Mouse (Mus musculus) cortical plate, adult 2 months (tissue): ENCODE data around the gene Bpgm. TPM values are rescaled to one million over a fixed set of nuclear protein-coding genes. Genes with fewer than 3 reads are reported as not detected.

Experiments
- H3K27ac ChIP-seq: fragments of 200-500 bp; 2 replicates; pipeline ENCODE4 v1.5.1; 2012; ENCODE audit warnings: low read length, control low read depth, inconsistent platforms; ENCODE audit not compliant: insufficient read depth
- H3K4me1 ChIP-seq: fragments of 200-500 bp; 2 replicates; pipeline ENCODE4 v1.6.1; 2011; ENCODE audit warnings: low read length; ENCODE audit not compliant: control insufficient read depth, insufficient read depth
- H3K4me3 ChIP-seq: fragments of 200-500 bp; 2 replicates; pipeline ENCODE4 v1.5.1; 2011; ENCODE audit warnings: mild to moderate bottlenecking, low read length, control low read depth; ENCODE audit not compliant: insufficient read depth
- CTCF ChIP-seq: fragments of 200-500 bp; IDR thresholded peaks from 2 replicates; pipeline ENCODE4 v1.5.1; 2011; ENCODE audit warnings: mild to moderate bottlenecking, control low read depth, low read length; ENCODE audit not compliant: insufficient read depth; ENCODE audit errors: extremely low read depth
- POLR2A ChIP-seq: fragments of 200-500 bp; IDR thresholded peaks from 2 replicates; pipeline ENCODE4 v1.6.1; 2011; ENCODE audit warnings: mild to moderate bottlenecking, low read length, control low read depth; ENCODE audit not compliant: insufficient read depth; ENCODE audit errors: extremely low read depth
- polyA plus RNA-seq: library from polyadenylated mRNA; depleted of rRNA; stranded (reverse); fragments of >200 nt; gene quantifications from 2 replicates; pipeline ENCODE4 v1.2.3, GENCODE M21; 2012; rRNA removed

Bpgm gene
- polyA plus RNA-seq, result 91.0 and 91.1 TPM in 2 replicates

DNA sequence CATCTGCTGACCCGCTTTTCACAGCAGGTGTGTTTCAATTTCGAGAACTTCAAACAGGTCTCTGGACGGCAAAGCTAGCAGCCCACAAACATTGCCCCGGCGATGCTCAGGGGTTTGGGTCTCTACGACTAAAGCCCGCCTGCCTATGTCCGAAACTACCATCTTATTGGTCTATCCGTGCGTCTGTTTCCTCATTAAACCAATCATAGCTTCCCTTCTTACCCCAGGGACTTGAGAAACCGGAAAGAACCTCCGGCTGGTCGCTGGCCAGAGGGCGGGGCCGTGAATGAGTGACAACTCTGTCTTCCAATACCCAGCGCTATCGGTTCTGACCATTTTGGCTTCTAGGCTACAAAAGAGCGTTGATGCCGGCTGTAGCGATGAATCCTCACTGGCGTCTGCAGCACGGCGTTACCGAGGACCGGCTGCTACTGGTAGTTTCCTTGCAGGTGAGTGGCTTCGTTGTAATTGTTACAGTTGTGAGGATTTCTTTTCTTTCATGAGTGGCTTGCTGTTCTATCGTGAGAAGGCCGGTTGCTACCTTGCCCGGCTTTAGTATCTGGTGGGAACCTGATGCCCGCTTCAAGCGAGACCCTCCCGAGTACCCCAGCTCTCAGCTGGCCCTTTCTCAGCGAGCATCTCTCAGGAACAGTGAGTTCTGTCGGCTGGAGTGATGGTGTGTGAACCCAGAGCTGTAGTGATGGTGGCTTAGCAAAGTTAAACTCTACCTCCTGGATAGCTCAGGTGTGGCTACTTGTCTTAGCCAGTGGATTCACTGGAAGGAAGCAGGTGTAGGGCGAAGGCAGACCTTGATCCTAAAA is at the start of gene Bpgm:
Gene Bpgm (plus strand): TSS at position 234 of the 821 bp plus-strand sequence.
- Histone ChIP-seq H3K27ac (peak within 1 kb of the TSS; percentile 2; the same call in 1 of the 2 replicates), H3K4me3 (peak within 1 kb of the TSS; percentile 50), H3K4me1 (peaks cover 8% of the 10 kb centered on the region)
- peak; percentile 99 for TF ChIP-seq POLR2A
- TF ChIP-seq CTCF, result no peak

DNA sequence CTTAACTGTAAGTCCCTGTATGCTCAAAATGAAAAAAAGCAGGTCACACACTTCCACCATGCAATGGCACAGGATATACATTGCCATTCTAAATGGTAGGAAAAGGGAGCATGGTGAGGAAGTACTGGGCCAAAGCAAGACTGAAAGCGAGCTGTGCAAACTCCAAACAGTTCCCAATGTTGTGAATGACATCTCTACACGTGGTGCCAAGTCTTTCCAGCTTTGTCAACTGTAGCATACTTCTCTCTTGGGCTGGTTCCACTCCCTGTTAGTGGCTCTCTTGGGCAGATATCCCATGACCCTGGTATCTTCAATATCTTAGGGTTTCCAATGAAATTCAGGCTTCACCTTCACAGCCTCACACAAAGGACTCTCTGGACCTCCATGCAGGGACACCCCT is 37.0 kb upstream of the Bpgm start:
- no peak overlapping the region for H3K27ac ChIP-seq
- H3K4me3 ChIP-seq, result no peak overlapping the region
- no peaks in the 10 kb centered on the region for H3K4me1 ChIP-seq
- TF ChIP-seq POLR2A (no peak), CTCF (no peak)

DNA sequence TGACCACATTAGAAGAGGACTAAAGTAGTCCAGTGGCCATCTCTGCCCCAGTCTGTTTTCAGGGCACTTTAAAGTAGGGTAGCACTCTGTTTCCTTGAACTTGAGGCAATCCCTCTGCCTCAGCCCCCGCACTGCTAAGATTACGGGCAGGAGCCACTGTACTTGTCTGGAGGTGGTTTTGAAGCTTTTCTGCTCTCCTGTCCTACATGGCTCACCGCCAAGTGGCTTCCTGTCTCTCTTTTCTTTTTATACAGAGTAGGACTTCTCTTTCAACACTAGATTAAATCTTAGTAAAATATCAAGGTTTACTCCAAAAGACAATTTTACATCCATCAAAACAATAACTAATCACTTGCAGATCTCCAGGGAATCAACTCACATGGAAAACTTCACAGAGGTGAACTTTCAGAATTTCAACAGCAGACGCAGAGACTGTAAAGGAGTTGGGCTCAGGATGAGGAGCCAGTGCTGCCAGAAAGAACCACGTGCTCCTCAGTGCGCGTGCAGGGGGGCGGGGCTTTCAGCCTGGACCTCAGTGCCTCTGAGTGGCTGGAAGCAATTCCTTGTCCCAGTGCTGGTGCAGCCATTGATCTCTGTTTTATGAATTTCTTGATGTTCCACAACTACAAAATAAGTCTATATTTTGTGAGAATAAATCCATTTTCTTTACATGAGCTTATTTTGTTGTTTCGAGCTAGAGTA is 34.3 kb upstream of the Bpgm start:
- no peaks in the 10 kb centered on the region for H3K4me1 ChIP-seq
- H3K27ac ChIP-seq, result no peak overlapping the region
- no peak overlapping the region for H3K4me3 ChIP-seq
- no peak for TF ChIP-seq POLR2A
- TF ChIP-seq CTCF, result no peak

DNA sequence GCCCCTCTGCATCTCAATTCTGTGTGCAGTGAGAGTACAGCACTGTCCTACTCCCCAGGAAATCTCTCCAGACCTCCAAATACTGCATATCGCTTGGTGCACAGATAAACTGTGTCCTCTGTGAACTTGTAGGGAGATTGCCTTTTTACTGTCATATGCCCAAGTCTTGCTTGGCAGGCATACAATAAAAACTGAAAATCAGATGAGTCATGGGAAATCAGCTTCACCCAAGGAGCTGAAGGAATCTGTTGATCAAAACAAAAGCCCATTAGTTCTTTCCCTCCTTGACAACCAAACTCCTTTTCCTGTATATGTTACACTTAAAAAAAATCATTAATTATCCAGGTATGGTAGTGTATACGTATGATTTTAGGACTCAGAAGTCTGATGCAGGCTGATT is 32.2 kb upstream of the Bpgm start:
- no peaks in the 10 kb centered on the region for H3K4me1 ChIP-seq
- no peak overlapping the region for H3K4me3 ChIP-seq
- no peak for TF ChIP-seq CTCF
- TF ChIP-seq POLR2A, result no peak
- H3K27ac ChIP-seq, result no peak overlapping the region

DNA sequence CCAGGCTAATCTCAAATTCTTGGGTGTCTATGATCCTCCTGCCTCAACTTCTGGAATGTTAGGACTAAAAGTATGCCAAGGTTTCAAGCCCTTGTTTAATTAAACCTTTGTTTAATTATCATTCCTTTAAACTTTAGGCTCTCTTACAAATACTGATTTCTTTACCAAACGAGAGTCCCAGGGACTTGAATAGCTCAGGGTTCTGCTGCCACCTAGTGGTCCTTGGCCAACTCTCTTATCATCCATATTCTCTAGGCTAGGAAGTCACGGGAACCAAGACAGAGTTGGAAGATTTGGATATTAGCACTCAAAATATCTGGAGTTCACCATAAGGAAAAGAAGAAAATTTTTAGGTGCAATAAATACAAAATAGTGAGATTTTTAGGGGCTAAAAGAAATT is 28.0 kb upstream of the Bpgm start:
- Histone ChIP-seq H3K4me1 (no peaks in the 10 kb centered on the region), H3K27ac (no peak overlapping the region), H3K4me3 (no peak overlapping the region)
- TF ChIP-seq POLR2A (no peak), CTCF (peak; percentile 89)

DNA sequence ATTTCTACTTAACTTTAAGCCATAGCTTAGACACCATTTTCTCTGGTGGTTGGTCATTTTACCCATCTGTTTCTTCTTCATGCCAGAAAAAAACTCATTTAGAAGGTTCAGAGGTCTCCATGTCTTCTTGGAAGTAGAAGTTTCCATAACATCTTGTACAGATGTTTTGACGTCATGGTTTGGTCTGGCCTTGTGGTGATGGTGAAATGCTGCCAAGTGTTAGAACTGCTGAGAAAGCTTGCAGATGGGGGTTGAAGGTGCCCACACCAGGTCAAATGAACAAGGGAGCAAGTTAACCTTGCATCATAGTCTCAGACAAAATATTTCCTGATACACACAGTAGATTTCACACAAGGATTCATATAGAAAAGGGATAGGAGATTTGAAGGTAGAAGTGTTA is 27.3 kb upstream of the Bpgm start:
- Histone ChIP-seq H3K27ac (no peak overlapping the region), H3K4me1 (no peaks in the 10 kb centered on the region), H3K4me3 (no peak overlapping the region)
- TF ChIP-seq CTCF (no peak), POLR2A (no peak)

DNA sequence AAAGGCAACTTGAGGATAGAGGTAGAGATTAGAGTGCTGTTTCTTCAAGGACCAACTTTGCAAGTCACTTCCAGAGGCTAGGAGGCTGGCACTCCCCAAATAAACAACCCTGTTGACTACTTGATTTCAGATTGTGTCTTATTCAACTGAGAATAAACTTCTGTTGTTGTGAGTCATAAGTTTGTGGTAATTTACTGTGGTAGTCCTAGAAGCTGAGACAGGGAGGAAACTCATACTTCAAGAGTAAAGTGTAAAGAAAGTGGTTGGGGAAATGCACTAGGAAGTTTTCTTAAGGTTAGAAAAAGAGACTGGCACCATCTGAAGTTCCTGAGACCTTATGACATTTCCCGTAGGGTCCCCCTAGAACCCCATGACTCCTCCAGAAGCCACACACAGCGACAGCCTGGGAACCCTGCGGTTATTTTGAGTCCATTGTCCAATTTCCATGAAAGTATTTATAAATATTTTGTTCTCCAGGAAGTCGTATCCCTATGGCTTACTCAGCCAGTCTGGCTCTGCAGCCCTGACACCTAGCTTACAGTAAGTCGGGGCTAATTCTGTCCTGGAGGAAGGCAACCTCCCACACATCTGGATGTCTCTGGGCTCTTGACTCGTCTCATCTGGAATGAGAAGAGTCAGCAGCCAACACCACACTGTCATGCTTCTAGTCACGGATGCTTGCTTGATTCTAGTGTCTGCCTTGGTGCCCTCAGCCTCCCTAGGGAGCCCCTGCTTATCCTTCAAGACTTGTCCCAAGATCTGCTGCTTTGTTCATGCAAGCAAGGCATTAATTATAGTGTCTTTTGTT is 22.8 kb upstream of the Bpgm start:
- Histone ChIP-seq H3K4me3 (no peak overlapping the region), H3K4me1 (no peaks in the 10 kb centered on the region), H3K27ac (no peak overlapping the region)
- no peak for TF ChIP-seq CTCF
- TF ChIP-seq POLR2A, result no peak

DNA sequence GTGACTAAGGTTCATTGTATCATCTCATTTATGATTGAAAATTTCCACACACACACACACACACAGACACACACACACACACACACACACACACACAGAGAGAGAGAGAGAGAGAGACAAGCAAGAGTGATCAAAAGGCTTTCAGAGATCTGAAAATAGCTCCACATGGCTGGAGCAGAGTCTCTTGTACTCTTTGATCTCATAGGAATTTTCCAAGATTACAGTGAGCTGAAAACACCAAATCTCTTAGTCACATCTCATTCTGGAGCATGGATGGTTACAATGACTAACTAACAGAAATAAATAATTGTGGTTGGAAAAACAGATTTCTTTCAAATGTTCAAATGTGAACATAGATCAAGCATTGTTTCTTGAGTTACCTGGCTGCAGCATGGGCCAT is 16.6 kb upstream of the Bpgm start:
- TF ChIP-seq CTCF (no peak), POLR2A (no peak)
- Histone ChIP-seq H3K4me1 (no peaks in the 10 kb centered on the region), H3K4me3 (no peak overlapping the region), H3K27ac (no peak overlapping the region)

DNA sequence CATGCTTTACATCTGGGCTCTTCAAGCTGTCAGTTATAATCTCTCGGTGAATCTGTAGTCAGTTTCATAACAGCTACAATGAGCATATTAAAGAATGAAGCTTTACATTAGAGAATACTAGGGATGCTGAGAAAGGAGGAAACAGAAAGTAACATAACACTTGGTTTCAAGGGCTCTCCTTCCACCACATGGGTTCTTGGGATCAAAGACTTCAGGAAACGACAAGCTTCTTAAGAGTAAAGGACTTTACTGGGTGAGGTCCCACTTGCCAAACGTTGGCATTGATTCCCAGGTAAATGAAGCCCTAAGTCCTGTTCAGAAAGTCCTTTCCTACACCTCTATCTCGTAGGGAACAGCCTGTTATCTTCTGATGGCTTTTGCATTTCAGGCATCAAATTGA is 15.4 kb upstream of the Bpgm start:
- no peak for TF ChIP-seq POLR2A

More for the DNA sequence above, 15.4 kb upstream of the Bpgm start:
- Histone ChIP-seq H3K4me1 (no peaks in the 10 kb centered on the region), H3K27ac (no peak overlapping the region), H3K4me3 (no peak overlapping the region)
